Mouse (Mus musculus) midbrain, embryonic 10.5 days (tissue): ENCODE data around the gene Prss35. TPM values are rescaled to one million over a fixed set of nuclear protein-coding genes. Genes with fewer than 3 reads are reported as not detected.

Source experiments
- DNase-seq: peaks from one replicate; pipeline ENCODE4 v3.0.0-alpha.2; 2017; ENCODE audit warnings: low spot score
- H3K27ac ChIP-seq: fragments of 300-500 bp; sonication (generic); replicated peaks from 2 replicates; pipeline ENCODE4 v1.5.1; 2016; ENCODE audit warnings: mild to moderate bottlenecking
- H3K27me3 ChIP-seq: fragments of 300-500 bp; sonication (generic); 2 replicates; pipeline ENCODE4 v1.6.1; 2016; ENCODE audit warnings: low read depth, mild to moderate bottlenecking; ENCODE audit not compliant: poor library complexity, severe bottlenecking
- H3K36me3 ChIP-seq: fragments of 300-500 bp; sonication (generic); 2 replicates; pipeline ENCODE4 v1.6.1; 2016; ENCODE audit warnings: mild to moderate bottlenecking, moderate library complexity
- H3K4me1 ChIP-seq: fragments of 300-500 bp; sonication (generic); 2 replicates; pipeline ENCODE4 v1.6.1; 2016
- H3K4me3 ChIP-seq: fragments of 300-500 bp; sonication (generic); 2 replicates; pipeline ENCODE4 v1.5.1; 2016; ENCODE audit warnings: mild to moderate bottlenecking, moderate library complexity
- H3K9me3 ChIP-seq: fragments of 300-500 bp; sonication (generic); replicated peaks from 2 replicates; pipeline ENCODE4 v1.6.1; 2016; ENCODE audit warnings: mild to moderate bottlenecking
- WGBS: fragments of 180-500 bp; shearing (Covaris S2); methylation state at CpG from one replicate; pipeline ENCODE4 v1.1.7; 2016; 5-methylcytosine and 5-hydroxymethylcytosine counted together
- polyA plus RNA-seq: library from polyadenylated mRNA; unstranded; fragments of >200 nt; fragmentation: Nextera tagmentation; extraction: Ambion mirVana; gene quantifications from 2 replicates; pipeline ENCODE4 v1.2.1, GENCODE M21; 2016

Prss35 gene
- polyA plus RNA-seq, 1 experiment from 2014 or later = 1.8 TPM

DNA sequence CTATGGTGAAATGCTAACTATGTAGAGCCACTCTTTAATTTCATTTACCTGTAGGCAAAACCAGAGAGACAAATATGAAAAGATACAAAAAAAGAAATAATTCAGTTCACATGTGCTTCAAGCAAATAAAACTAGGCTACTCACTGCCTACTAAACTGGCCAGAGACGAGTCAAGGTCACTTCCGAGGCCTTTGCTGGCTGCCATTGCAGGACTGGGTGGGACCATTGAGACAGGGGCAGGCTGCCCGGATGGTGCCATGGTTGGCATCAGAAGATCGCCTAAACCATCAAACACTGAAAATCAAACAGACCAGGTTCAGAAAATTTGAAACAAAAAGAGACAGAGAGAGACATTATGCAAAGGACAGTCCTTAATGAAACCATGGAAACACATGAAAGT, 38.0 kb downstream of the Prss35 start:
- WGBS = 93% methylated on average over 4 of the region's 4 CpGs
- Histone ChIP-seq H3K36me3 (no peaks in the 10 kb centered on the region), H3K27ac (no peak overlapping the region)

DNA sequence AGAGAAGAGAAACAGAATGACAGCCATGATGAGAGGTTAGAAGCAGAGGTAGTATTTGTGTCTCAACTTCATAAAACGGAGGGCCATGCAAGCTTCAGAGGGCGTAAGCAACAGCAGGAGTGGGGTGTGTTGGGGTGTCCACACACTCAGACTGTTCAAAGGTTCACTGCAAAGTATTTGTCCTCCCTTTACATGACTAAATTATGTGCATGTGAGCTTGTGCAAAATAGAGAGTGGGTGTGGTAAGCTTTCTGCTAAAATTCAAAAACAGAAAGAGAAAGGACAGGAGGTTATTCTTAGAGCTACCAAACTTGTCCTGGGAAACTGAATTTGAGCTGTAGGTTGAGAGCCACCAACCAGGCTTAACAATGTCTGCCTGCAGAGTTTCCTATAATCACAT, 39.4 kb downstream of the Prss35 start:
- H3K4me3 ChIP-seq = no peak overlapping the region
- H3K9me3 ChIP-seq = no peaks in the 10 kb centered on the region
- H3K36me3 ChIP-seq = no peaks in the 10 kb centered on the region
- no peaks in the 10 kb centered on the region for H3K4me1 ChIP-seq
- H3K27me3 ChIP-seq = no peaks in the 10 kb centered on the region
- WGBS = 90% methylated on average over 2 of the region's 2 CpGs
- DNase-seq = no peak
- H3K27ac ChIP-seq = no peak overlapping the region

More for the DNA sequence above, 38.0 kb downstream of the Prss35 start:
- Histone ChIP-seq H3K4me1 (no peaks in the 10 kb centered on the region), H3K4me3 (no peak overlapping the region), H3K9me3 (no peaks in the 10 kb centered on the region), H3K27me3 (no peaks in the 10 kb centered on the region)
- no peak for DNase-seq

DNA sequence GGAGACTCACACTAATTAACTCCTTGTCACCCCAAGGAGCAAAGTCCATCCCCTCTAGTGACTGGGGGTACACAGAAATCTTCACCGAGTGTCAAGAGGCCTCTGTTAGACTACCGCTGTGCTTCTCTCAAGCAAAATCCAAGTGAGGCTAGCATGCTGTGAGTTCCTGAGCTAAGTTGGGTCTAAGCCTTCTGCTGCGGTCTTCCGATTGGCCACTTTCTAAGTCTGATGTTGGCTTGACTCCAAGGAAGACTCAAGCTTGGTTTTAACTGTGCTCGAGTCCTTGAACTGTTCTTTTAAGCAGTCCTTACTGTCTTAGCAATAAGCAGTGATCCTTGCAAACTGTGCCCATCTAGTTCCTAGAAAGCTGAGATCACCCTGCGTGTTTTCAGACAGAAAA, 45.7 kb downstream of the Prss35 start:
- Histone ChIP-seq H3K4me1 (no peaks in the 10 kb centered on the region), H3K27ac (no peak overlapping the region), H3K9me3 (no peaks in the 10 kb centered on the region), H3K4me3 (no peak overlapping the region), H3K36me3 (no peaks in the 10 kb centered on the region), H3K27me3 (no peaks in the 10 kb centered on the region)
- no peak for DNase-seq
- WGBS = 88% methylated on average over 6 of the region's 6 CpGs

DNA sequence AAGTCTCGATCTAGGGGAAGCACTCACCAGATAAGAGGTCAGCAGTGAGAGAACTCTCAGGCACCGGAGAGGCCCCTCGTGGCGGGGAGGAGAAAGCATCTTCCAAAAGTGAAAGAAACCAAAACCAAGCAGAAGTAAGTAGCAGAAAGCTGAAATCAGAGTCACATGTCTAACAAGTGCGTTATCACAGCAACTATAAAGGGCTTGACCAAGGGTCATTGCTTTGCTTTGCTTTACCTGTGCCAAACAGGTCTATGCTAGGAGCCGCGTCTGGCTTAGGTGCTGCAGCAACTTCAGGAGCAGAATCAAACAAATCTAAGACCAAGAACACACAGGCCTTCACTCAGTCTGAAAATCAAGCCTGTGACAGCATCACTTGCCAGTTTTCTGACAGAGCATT, 48.5 kb downstream of the Prss35 start:
- Histone ChIP-seq H3K4me3 (no peak overlapping the region), H3K4me1 (no peaks in the 10 kb centered on the region), H3K27ac (no peak overlapping the region), H3K27me3 (no peaks in the 10 kb centered on the region), H3K36me3 (no peaks in the 10 kb centered on the region), H3K9me3 (no peaks in the 10 kb centered on the region)
- no peak for DNase-seq
- WGBS = 86% methylated on average over 7 of the region's 7 CpGs

DNA sequence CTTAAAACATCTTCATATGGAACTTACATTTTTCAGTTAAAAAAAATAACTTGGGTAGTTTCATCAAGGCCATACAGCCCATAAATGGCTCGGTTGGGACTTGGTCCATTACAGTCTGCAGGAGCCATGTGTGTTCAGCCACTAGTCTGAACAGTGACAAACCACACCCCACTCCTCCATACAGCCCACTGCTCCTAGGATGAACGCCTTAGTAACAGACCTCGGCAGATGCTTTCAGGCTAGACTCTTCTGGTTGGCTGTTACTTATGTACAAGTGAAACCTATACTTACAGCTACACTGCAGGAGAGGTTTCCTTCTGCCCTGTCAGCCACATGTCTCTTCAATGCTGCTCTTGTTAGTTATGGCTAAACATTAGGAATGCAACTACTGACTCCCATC, 51.8 kb downstream of the Prss35 start:
- no peaks in the 10 kb centered on the region for H3K27me3 ChIP-seq
- WGBS = 80% methylated on average over 3 of the region's 3 CpGs
- H3K27ac ChIP-seq = no peak overlapping the region
- H3K9me3 ChIP-seq = no peaks in the 10 kb centered on the region
- H3K4me1 ChIP-seq = no peaks in the 10 kb centered on the region
- no peak overlapping the region for H3K4me3 ChIP-seq
- no peak for DNase-seq
- H3K36me3 ChIP-seq = no peaks in the 10 kb centered on the region

DNA sequence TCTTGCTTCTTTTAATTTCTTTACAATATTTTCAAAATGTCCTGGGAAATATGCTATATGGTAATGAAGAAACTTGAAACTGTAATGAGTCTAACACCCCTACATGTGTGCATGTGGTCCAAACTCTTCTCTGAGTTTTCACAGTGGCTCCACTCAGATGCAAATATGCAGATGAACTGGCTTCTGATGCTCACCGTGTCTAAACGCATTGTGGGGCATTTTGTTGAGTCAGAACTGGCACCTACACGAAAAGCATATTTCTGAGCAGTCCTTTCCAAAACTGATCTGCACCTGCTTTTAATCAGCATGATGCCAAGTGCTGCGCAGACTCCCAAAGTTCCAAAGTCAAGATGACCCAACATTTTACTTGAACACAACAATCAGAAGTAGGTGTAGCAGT, 54.1 kb downstream of the Prss35 start:
- no peak for DNase-seq

DNA sequence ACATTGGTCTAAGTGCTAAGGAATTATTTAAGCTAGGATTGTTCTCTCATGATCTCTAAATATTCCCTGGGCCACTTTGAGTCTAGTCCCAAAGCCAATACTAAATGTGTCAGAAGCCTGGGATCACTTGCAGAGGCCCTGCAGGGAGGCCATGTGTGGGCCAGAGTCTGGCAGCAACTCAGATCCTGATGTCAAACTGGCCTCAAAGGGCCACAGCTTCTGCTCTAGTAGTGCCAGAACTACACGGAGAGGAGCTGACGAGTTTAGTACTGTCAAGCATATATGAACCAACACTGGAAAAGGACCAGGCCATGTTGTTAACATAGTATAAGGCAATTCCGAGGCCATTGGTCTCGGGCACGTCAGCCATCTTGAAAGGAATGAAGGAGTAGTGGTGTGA, 54.7 kb downstream of the Prss35 start:
- H3K4me3 ChIP-seq = no peak overlapping the region
- no peaks in the 10 kb centered on the region for H3K4me1 ChIP-seq
- no peak overlapping the region for H3K27ac ChIP-seq
- no peak for DNase-seq
- H3K27me3 ChIP-seq = no peaks in the 10 kb centered on the region
- WGBS = 95% methylated on average over 5 of the region's 5 CpGs
- no peaks in the 10 kb centered on the region for H3K9me3 ChIP-seq
- no peaks in the 10 kb centered on the region for H3K36me3 ChIP-seq

More for the DNA sequence above, 54.1 kb downstream of the Prss35 start:
- Histone ChIP-seq H3K9me3 (no peaks in the 10 kb centered on the region), H3K27ac (no peak overlapping the region), H3K4me3 (no peak overlapping the region), H3K4me1 (no peaks in the 10 kb centered on the region), H3K36me3 (no peaks in the 10 kb centered on the region), H3K27me3 (no peaks in the 10 kb centered on the region)
- 93% methylated on average over 4 of the region's 4 CpGs for WGBS

DNA sequence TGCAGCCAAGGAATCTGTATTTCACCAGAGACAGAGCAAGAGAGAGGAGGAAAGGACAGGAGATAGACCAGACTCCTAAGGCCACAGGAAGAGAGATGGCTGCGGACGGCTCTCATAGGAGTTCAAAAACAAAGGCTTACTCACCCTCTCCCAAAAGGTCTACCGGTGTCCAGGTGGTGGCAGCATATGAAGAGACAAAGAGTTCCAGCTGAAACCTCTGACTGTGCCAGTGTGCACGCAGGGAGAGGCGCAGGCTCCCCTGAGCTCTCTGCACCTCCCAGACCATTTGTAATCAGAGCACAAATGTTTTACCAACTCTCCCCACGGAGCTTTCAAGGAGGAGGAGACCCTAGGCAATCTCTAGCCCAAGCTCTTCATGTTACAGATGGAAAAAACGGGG, 55.2 kb downstream of the Prss35 start:
- no peaks in the 10 kb centered on the region for H3K9me3 ChIP-seq
- H3K27ac ChIP-seq = no peak overlapping the region
- no peaks in the 10 kb centered on the region for H3K36me3 ChIP-seq
- H3K4me1 ChIP-seq = no peaks in the 10 kb centered on the region
- no peaks in the 10 kb centered on the region for H3K27me3 ChIP-seq
- 49% methylated on average over 7 of the region's 7 CpGs for WGBS
- H3K4me3 ChIP-seq = no peak overlapping the region
- no peak for DNase-seq

DNA sequence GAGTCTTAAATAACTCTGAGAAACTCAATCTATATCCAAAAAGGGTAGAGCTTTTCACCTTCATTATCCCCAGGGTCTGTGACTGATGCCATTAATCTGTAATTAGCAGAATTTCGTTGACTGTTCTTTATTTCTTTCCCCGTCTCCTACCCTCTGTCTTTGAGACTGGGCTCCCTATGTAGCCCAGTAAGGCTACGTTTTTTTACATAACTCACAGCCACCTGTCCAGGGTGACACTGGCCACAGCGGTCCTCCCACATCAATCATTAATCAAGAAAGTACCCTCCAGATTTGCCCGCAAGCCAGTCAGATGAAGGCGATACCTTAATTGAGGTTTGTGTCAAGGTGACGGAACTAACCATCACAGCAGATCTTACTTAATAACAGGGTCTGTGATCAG, 55.6 kb downstream of the Prss35 start:
- no peak overlapping the region for H3K4me3 ChIP-seq
- no peak overlapping the region for H3K27ac ChIP-seq
- DNase-seq = no peak
- H3K4me1 ChIP-seq = no peaks in the 10 kb centered on the region
- H3K36me3 ChIP-seq = no peaks in the 10 kb centered on the region
- 90% methylated on average over 7 of the region's 7 CpGs for WGBS
- H3K9me3 ChIP-seq = no peaks in the 10 kb centered on the region
- H3K27me3 ChIP-seq = no peaks in the 10 kb centered on the region

DNA sequence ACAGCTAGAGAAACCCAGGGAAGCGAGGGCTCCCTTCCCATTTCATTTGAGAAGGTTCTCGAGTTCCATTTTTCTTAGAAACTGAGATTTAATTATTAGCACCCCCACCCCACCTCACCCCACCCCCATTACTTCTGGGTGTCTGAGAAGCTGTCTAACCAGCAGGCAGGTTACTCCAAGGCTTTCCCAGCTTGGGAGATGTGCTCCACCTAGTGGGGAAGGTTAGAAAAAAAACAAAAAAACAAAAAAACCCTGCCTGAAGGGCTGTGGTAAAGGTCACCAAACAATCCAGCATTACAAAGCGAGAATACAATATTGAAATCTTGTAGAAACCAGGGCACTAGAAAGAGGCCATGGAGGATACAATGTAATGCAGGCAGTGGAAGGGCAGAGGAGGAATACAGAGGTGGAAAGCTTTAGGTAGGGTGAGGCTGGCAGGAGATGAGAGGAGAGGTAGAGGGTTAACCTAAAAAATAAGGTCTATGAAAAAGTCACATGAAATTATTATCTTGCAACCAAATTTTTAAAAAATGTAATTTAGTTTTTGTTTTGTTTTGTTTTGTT, 57.2 kb downstream of the Prss35 start:
- Histone ChIP-seq H3K27ac (no peak overlapping the region), H3K4me1 (no peaks in the 10 kb centered on the region), H3K36me3 (no peaks in the 10 kb centered on the region), H3K4me3 (no peak overlapping the region), H3K27me3 (no peaks in the 10 kb centered on the region), H3K9me3 (no peaks in the 10 kb centered on the region)
- 24% methylated on average over 3 of the region's 3 CpGs for WGBS
- no peak for DNase-seq

Other genes starting within 250 kb of the Prss35 start
- gene Pgm3, start 171.8 kb upstream of the Prss35 start, polyA plus RNA-seq = 35.6 and 40.1 TPM in 2 replicates
- gene Rwdd2a, start 171.7 kb upstream of the Prss35 start, polyA plus RNA-seq = 3.4 and 4.4 TPM in 2 replicates
- 9.9 and 10.9 TPM in 2 replicates for gene Me1, start 47.7 kb upstream of the Prss35 start, polyA plus RNA-seq
- 6.5 and 14.5 TPM in 2 replicates for gene Snap91, start 137.0 kb downstream of the Prss35 start, polyA plus RNA-seq